Mouse (Mus musculus) frontal cortex, adult 2 months (tissue): ENCODE data around the gene Olfr344. TPM values are rescaled to one million over a fixed set of nuclear protein-coding genes. Genes with fewer than 3 reads are reported as not detected.

Source experiments
- DNase-seq, 2 experiments: peaks; one replicate each; pipeline ENCODE4 v3.0.0; 2022; ENCODE audit warnings: low spot score in 1 of 2; ENCODE audit errors: extremely low spot score in 1 of 2
- polyA plus RNA-seq: library from polyadenylated mRNA; depleted of rRNA; stranded (reverse); fragments of >200 nt; gene quantifications from 2 replicates; pipeline ENCODE4 v1.2.3, GENCODE M21; 2012; rRNA removed

Olfr344 gene
- polyA plus RNA-seq: not detected in 2 replicates

- no peak for DNase-seq
Measured at GRCm38 (mm10) chr2:36566362-36566761, at the start of gene Olfr344. Olfr344 (plus strand) TSS chr2:36566662.

- no peak for DNase-seq
Measured at GRCm38 (mm10) chr2:36524698-36525097, 41.8 kb upstream of the Olfr344 start, which contains the start of gene Olfr342. Olfr342 (plus strand) TSS chr2:36524998.

GRCm38 (mm10) chr2:36565156-36565555 is 1.3 kb upstream of the Olfr344 start:
- peak in 1 of 2 experiments; percentile 5 for DNase-seq

GRCm38 (mm10) chr2:36567022-36567421 is 560 bp downstream of the Olfr344 start:
- DNase-seq: peak in 1 of 2 experiments; percentile 1

- no peak for DNase-seq
Measured at GRCm38 (mm10) chr2:36567845-36568244, 1.4 kb downstream of the Olfr344 start.

Other genes starting within 250 kb of the Olfr344 start
- gene Olfr338, start 193.1 kb upstream of the Olfr344 start, polyA plus RNA-seq: 0.02 TPM in 1 of 2 replicates, not detected in the other
- gene Olfr339, start 147.7 kb upstream of the Olfr344 start, polyA plus RNA-seq: not detected in 2 replicates
- not detected in 2 replicates for gene Olfr340, start 114.1 kb upstream of the Olfr344 start, polyA plus RNA-seq
- gene Olfr341, start 84.2 kb upstream of the Olfr344 start, polyA plus RNA-seq: not detected in 2 replicates
- not detected in 2 replicates for gene Olfr342, start 41.7 kb upstream of the Olfr344 start, polyA plus RNA-seq
- gene Olfr345, start 73.4 kb downstream of the Olfr344 start, polyA plus RNA-seq: not detected in 2 replicates
- not detected in 2 replicates for gene Olfr346, start 119.1 kb downstream of the Olfr344 start, polyA plus RNA-seq
- gene Olfr347, start 165.2 kb downstream of the Olfr344 start, polyA plus RNA-seq: not detected in 2 replicates
- not detected in 2 replicates for gene Olfr348, start 217.6 kb downstream of the Olfr344 start, polyA plus RNA-seq
- not detected in 2 replicates for gene Olfr50, start 223.9 kb downstream of the Olfr344 start, polyA plus RNA-seq